Mouse (Mus musculus) cerebellum, adult 2 months (tissue): Measurements from ENCODE around the gene Vmn2r107. TPM values are rescaled to one million over a fixed set of nuclear protein-coding genes. Genes with fewer than 3 reads are reported as not detected.

Experiments used
- DNase-seq, 2 experiments: peaks; one replicate each; pipeline ENCODE4 v3.0.0; 2021
- H3K27ac ChIP-seq: fragments of 200-500 bp; 2 replicates; pipeline ENCODE4 v1.5.1; 2012; ENCODE audit warnings: low read length, control low read depth, inconsistent platforms; ENCODE audit not compliant: insufficient read depth
- H3K27me3 ChIP-seq: fragments of 200-500 bp; 2 replicates; pipeline ENCODE4 v1.6.1; 2012; ENCODE audit warnings: inconsistent platforms, mild to moderate bottlenecking, low read length, moderate library complexity; ENCODE audit not compliant: control insufficient read depth, insufficient read depth
- H3K4me1 ChIP-seq: fragments of 200-500 bp; 2 replicates; pipeline ENCODE4 v1.6.1; 2011; ENCODE audit warnings: low read length; ENCODE audit not compliant: control insufficient read depth, insufficient read depth
- H3K4me3 ChIP-seq: fragments of 200-500 bp; replicated peaks from 2 replicates; pipeline ENCODE3; 2011; ENCODE audit warnings: mild to moderate bottlenecking, low read depth, low read length, control low read depth; ENCODE audit not compliant: insufficient read depth
- CTCF ChIP-seq: fragments of 200-500 bp; IDR thresholded peaks from 2 replicates; pipeline ENCODE4 v1.5.1; 2011; ENCODE audit warnings: low read depth, mild to moderate bottlenecking, control low read depth, low read length, moderate library complexity, borderline replicate concordance; ENCODE audit not compliant: insufficient read depth
- POLR2A ChIP-seq: fragments of 200-500 bp; IDR thresholded peaks from 2 replicates; pipeline ENCODE4 v1.6.1; 2011; ENCODE audit warnings: low read length, control low read depth, borderline replicate concordance; ENCODE audit not compliant: insufficient read depth
- WGBS: fragments of 180-500 bp; shearing (Covaris S2); methylation state at CpG from one replicate; pipeline ENCODE4 v1.1.7; 2018; 5-methylcytosine and 5-hydroxymethylcytosine counted together
- polyA plus RNA-seq: library from polyadenylated mRNA; depleted of rRNA; stranded (reverse); fragments of >200 nt; gene quantifications from 2 replicates; pipeline ENCODE4 v1.2.3, GENCODE M21; 2012; rRNA removed

The Vmn2r107 gene
- not detected in 2 replicates for polyA plus RNA-seq

DNA sequence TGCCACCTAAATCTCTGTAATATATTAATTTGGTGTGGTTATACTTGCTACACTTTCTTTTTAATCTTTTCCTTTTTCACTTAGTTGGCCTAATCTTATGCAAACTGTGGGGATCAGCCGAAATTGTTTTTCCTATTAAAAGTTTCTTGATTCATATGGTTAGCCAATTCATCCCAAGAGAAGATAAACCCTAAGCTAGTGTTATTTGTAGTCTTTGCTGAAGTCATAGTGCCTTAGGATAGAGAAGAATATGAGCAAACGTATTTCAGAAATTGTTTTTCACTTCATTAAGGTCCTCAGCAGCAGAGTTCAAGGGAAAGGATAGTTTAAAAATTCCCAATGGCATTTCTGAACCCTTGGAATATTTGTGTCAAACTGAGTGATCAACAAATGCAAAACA lies at the start of gene Vmn2r107:
Gene Vmn2r107, plus strand, starts transcription at position 301 of the 400 bp plus-strand sequence.
- no peak within 1 kb of the TSS for H3K27ac ChIP-seq
- TF ChIP-seq CTCF, result no peak
- no peak for TF ChIP-seq POLR2A
- DNase-seq, result no peak
- no peaks in the 10 kb centered on the region for H3K4me1 ChIP-seq
- H3K27me3 ChIP-seq, result no peaks in the 10 kb centered on the region
- no peak within 1 kb of the TSS for H3K4me3 ChIP-seq
- 35% methylated on average over 2 of the region's 2 CpGs for WGBS

DNA sequence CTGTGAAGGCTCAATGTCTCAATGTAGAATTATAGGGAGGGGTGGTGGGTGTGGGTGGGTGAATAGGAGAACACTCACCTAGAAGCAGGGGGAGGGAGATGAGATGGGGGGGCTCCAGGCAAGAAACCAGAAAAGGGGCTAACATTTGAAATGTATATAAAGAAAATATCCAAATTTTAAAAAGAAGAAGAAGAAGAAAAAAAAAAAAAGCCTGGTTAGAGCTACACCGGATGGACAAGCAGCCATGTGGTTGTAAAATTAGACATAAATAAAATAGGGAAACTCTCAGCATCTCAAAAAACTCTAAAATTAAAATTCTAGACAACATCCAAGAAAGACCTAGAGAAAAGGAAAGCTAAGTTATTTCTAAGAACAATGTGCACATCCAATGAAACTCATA lies 39.3 kb upstream of the Vmn2r107 start:
- no peak for DNase-seq
- 85% methylated on average over 1 of the region's 1 CpGs for WGBS

DNA sequence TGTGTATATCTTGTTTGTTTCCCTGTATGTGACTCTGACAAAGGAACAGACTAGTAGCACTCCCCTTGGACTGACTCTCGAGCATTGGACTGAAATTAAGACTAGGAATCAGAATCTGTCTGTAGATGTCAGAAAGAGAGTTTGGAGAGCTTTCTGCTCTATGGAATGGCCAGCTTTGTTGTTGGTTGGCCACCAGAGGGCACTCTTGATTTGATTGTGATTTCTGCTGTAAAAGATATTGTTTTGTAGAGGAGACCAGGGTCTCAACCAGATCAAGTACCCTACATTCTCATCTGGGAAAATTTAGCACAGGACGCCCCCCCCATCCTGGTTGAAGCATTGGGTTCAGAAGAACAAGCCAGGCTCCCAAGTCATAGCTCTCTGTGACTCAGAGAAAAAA lies 54.1 kb downstream of the Vmn2r107 start:
- Histone ChIP-seq H3K4me3 (no peak overlapping the region), H3K4me1 (no peaks in the 10 kb centered on the region), H3K27ac (no peak overlapping the region), H3K27me3 (no peaks in the 10 kb centered on the region)
- no peak for TF ChIP-seq CTCF
- no peak for TF ChIP-seq POLR2A
- WGBS, result 11% methylated on average over 2 of the region's 2 CpGs
- no peak for DNase-seq

More for the DNA sequence above, 39.3 kb upstream of the Vmn2r107 start:
- Histone ChIP-seq H3K4me1 (no peaks in the 10 kb centered on the region), H3K4me3 (no peak overlapping the region), H3K27me3 (no peaks in the 10 kb centered on the region), H3K27ac (no peak overlapping the region)
- no peak for TF ChIP-seq POLR2A
- no peak for TF ChIP-seq CTCF

DNA sequence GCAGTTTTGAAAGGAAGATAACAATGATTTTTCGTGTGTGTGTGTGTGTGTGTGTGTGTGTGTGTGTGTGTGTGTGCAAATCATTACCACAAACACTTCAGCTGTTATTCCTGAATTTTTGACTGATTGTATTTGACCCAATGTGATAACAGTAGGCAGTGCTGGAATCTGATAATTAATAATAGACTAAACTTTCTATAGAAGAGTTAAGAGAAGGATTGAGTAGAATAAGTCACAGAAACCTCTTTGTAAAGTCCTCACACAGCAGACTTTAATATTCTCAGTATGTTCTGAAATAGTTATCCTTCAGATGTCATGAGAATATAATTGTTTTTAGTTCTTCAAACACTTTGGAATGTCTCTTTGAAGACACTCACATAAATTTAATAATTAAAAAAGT lies 68.8 kb downstream of the Vmn2r107 start, which contains the start of gene Vmn1r224:
Gene Vmn1r224, plus strand, starts transcription at position 301 of the 400 bp plus-strand sequence.
- H3K4me1 ChIP-seq, result no peaks in the 10 kb centered on the region
- WGBS, result 11% methylated on average over 1 of the region's 1 CpGs
- no peak for TF ChIP-seq POLR2A
- no peak for TF ChIP-seq CTCF
- H3K27me3 ChIP-seq, result no peaks in the 10 kb centered on the region
- H3K27ac ChIP-seq, result no peak within 1 kb of the TSS
- DNase-seq, result no peak
- no peak within 1 kb of the TSS for H3K4me3 ChIP-seq

Other genes with a start within 250 kb of the Vmn2r107 start
- not detected in 2 replicates for gene Fpr-rs7, start 231.0 kb upstream of the Vmn2r107 start, polyA plus RNA-seq
- gene Fpr-rs6, start 162.1 kb upstream of the Vmn2r107 start, polyA plus RNA-seq, result not detected in 2 replicates
- gene Vmn2r105, start 110.2 kb upstream of the Vmn2r107 start, polyA plus RNA-seq, result not detected in 2 replicates
- not detected in 2 replicates for gene Vmn2r106, start 59.7 kb upstream of the Vmn2r107 start, polyA plus RNA-seq
- not detected in 2 replicates for gene Vmn1r224, start 68.9 kb downstream of the Vmn2r107 start, polyA plus RNA-seq
- gene Vmn2r108, start 136.1 kb downstream of the Vmn2r107 start, polyA plus RNA-seq, result not detected in 2 replicates
- not detected in 2 replicates for gene Vmn1r225, start 152.9 kb downstream of the Vmn2r107 start, polyA plus RNA-seq
- not detected in 2 replicates for gene Vmn2r109, start 219.5 kb downstream of the Vmn2r107 start, polyA plus RNA-seq